Mouse (Mus musculus): ENCODE measurements around the gene Lmo7. TPM values are rescaled to one million over a fixed set of nuclear protein-coding genes. Genes with fewer than 3 reads are reported as not detected.

The Lmo7 gene
- total RNA-seq, 1 experiment from 2014 or later = 2.8 TPM

GRCm38 (mm10) chr14:101951107-101951506, 221.3 kb downstream of the Lmo7 start:
- no peak for ATAC-seq (replicated peaks in 1 of 2; ENCODE audit: insufficient read depth in 1 of 2, low FRiP score in 2 of 2, low TSS enrichment in 1 of 2, low read depth in 1 of 2, poor library complexity in 2 of 2, severe bottlenecking in 2 of 2)

GRCm38 (mm10) chr14:101953793-101954468, 224.2 kb downstream of the Lmo7 start:
- ATAC-seq (replicated peaks in 1 of 2; ENCODE audit: insufficient read depth in 1 of 2, low FRiP score in 2 of 2, low TSS enrichment in 1 of 2, low read depth in 1 of 2, poor library complexity in 2 of 2, severe bottlenecking in 2 of 2) = peak; percentile 60 to 67; a peak in 3 of 4 replicates

DNA sequence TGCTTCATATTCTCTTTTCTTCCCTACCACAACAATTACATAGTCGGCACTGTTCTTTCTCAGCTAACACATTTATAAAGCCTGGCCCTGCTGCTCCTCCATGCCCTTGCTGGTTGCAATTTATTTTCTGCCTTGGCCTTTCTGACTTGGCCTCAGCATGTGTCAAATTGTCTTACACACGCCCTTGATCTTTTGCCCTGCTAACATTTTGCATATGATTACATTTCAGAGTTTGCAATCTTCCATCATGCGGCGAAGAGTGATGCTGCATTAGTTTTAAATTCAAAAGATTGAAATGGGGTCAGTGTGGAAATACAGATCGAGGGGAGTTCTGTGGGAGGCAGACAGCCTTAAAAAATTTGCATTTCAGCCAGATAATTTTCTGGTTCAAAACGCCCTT, 234.6 kb downstream of the Lmo7 start:
- no peak for ATAC-seq (replicated peaks in 1 of 2; ENCODE audit: insufficient read depth in 1 of 2, low FRiP score in 2 of 2, low TSS enrichment in 1 of 2, low read depth in 1 of 2, poor library complexity in 2 of 2, severe bottlenecking in 2 of 2)

- no peak for ATAC-seq (replicated peaks in 1 of 2; ENCODE audit: insufficient read depth in 1 of 2, low FRiP score in 2 of 2, low TSS enrichment in 1 of 2, low read depth in 1 of 2, poor library complexity in 2 of 2, severe bottlenecking in 2 of 2)
Observed at GRCm38 (mm10) chr14:101964956-101965355, 235.2 kb downstream of the Lmo7 start.

GRCm38 (mm10) chr14:101972764-101973163, 243.0 kb downstream of the Lmo7 start:
- ATAC-seq (replicated peaks in 1 of 2; ENCODE audit: insufficient read depth in 1 of 2, low FRiP score in 2 of 2, low TSS enrichment in 1 of 2, low read depth in 1 of 2, poor library complexity in 2 of 2, severe bottlenecking in 2 of 2) = no peak

GRCm38 (mm10) chr14:101973171-101973570, 243.4 kb downstream of the Lmo7 start:
- no peak for ATAC-seq (replicated peaks in 1 of 2; ENCODE audit: insufficient read depth in 1 of 2, low FRiP score in 2 of 2, low TSS enrichment in 1 of 2, low read depth in 1 of 2, poor library complexity in 2 of 2, severe bottlenecking in 2 of 2)

GRCm38 (mm10) chr14:101976021-101976685, 246.4 kb downstream of the Lmo7 start:
- no peak for ATAC-seq (replicated peaks in 1 of 2; ENCODE audit: insufficient read depth in 1 of 2, low FRiP score in 2 of 2, low TSS enrichment in 1 of 2, low read depth in 1 of 2, poor library complexity in 2 of 2, severe bottlenecking in 2 of 2)

Other genes starting within 250 kb of the Lmo7 start
- gene Tbc1d4, start 120.8 kb upstream of the Lmo7 start, total RNA-seq (2017) = 23.2 and 24.1 TPM in 2 replicates
- 29.4 and 43.9 TPM in 2 replicates for gene Commd6, start 89.3 kb upstream of the Lmo7 start, total RNA-seq (2017)
- gene Uchl3, start 76.0 kb upstream of the Lmo7 start, total RNA-seq (2017) = 57.5 and 59.2 TPM in 2 replicates
- gene Gm9922, start 143 bp upstream of the Lmo7 start, total RNA-seq (2017) = not detected in 2 replicates